Mouse (Mus musculus) cerebellum, adult 9-11 months (tissue): ENCODE measurements at regions not wholly inside any gene's neighbourhood (a gene's known extent, or its start where the extent isn't known, plus 50 kb on each side); places are given as distances from the start of the nearest gene placed in this dataset.

Source experiments
- DNase-seq: peaks from one replicate; pipeline ENCODE4 v3.0.0; 2022

DNA sequence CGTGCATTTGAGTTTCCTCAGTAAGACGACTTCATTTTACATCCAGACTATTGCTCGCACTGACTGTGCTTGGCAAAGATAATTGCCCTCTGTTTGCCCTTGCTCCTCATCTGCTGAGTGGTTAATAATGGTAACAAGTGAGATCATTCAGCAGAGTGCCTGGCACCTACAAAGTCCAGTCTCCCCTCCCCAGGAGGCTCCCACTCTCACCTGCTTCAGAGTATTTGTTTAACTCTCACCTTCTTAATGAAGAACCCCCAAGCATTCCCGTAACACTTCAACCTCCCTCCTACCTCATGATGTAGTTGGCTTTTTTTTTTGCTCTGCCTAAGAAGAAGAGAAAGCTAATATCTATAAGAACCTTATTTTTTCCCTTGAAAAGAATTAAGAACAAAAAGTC lies 288.6 kb upstream of the Sel1l start:
- no peak for DNase-seq

DNA sequence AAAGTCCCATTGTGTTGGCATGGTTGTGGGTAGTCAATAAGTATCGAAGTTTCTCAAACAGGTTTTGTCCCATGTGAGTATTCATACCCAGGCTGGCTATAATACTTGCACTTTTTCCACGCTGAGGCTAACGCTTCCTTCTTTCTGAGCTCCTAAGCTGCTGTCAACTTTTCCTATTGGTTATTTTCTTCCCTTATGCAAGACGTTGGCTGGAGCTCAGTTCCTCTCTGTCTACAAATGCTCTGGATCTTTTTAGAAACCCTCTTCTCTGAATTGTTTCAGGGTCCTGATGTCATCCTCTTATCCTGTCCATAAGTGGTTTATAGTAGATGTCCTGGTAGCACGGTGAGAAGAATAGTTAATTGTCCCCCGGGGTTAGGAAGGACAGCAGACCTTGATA lies 278.7 kb upstream of the Sel1l start:
- no peak for DNase-seq

DNA sequence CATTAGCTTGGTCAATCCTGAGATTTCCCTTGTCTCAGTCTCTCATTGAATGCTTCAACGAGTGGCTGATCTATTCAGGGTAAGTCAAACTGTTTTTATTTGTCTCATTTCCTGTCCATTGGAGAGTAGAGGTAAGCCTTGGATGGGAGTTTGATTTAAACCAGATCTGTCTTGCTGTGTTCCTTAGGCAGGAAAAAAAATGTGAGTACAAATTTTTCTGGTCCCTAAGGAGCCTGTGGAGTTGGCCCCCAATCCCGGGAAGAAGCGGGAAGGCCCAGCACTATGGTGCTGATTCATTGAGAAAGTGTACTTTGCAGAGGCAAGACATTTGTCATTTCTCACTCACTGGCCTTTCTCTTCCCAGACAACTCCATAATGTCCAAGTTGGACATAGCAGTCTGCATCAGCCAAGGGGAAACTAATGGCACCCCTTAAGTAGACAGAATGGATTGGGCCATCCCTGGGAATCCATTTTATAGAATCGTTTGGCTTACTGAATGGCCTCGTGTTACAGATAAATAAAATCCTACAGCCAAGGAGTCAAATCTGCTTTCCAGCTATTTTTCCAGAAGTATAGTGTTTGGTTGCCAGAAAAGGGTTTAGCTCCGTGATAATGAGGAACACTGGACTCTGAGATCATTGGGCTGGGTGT lies 271.3 kb upstream of the Sel1l start:
- DNase-seq = no peak

DNA sequence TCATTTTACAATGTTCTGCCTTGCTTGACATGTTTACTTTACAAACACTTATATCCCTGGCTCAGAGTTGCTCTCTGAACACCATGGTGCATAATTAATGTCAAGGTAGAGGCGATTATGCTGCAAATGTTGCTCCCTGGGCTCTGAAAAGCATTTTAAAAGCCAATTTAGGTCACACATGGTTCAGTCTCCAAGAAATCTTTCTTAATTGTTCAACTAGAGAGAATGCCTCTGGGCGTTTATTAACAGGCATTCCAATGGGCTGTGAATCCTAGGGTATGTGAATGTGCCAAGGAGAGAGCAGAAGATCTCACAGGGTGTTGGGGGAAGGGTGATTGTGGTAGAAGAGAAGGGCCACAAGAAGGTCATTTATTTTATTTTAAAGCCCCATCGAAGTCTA lies 260.7 kb upstream of the Sel1l start:
- DNase-seq = peak; percentile 2

DNA sequence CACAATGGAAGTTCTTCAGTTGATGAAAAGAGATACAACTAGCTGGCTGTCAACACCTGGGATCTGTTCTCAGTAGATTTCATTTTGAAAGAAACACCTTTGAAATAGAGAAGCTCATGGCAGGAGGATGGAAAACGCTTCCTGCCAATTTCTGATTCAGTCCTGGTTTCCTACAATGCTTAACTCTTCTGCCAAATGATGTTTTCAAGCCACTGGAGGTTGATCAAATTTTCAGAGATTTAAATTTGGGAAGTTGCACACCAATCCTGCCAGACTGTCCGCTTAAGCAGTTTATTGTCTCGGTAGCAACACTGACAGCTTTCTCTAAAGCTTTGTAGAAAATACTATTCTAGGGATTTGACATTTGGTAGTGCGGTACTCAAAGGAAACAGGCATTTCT lies 251.1 kb upstream of the Sel1l start:
- no peak for DNase-seq

DNA sequence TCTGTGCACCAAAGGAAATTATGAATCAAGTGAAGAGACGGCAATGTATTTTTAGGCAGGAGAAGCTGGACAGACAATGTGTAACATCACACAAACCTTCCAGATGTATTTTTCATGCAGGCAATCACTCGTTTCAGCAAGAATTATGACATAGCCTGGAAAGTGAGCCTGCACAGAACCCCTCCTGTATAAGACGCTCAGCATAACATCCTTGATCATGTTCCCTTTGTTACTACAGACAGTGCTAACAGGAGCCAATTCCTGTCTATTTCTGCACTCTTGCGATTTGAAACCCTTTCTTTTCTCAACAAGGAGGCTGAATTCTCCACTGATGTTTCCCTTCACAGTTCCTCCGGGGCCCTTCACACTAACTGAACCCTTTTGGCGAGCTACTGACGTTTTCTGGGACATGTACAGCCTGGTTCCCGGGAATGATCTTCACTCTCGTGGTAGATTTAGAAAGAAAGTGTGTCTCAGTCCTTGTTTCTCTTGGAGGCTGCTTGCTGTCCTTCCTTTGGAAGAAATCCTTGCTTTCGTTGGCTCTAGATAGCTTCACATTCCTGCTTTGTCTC lies 243.9 kb upstream of the Sel1l start:
- no peak for DNase-seq

DNA sequence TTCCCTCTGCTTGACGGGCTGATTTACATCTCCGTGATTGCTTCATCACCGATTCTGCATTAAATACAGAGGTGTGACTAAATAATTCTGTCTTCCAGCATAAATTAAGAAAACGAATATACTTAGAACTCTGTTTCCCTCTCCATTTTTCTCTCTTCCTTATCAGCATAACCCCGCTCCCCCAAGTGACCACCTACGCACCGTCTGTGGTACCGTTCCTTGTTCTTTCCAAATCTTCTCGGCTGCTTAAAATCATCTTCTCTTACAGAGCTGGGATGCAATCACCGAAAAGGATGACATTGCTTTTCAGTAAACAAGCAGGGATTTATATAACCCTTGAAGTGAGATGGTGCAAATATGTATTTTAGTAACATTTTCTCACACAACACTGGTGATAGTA lies 224.3 kb upstream of the Sel1l start:
- DNase-seq = no peak

DNA sequence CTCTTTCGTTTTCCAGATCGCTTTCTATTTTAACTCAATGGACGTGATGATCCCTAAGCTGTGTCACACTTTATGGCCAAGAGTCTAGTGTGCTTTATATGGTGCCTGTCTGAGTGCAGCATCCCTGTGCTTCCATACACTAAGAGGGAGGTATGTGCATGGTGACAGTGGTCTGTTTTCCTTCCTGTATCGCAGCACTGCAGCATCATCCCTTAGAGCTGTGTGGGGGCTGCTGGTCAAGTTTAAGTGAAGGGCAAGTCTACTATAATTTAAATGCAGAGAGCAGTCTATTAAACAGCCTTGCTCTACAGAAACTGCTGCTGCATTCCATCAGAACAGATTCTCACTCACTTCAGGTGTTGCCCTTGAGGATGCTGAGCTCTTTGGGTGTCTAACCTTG lies 213.8 kb upstream of the Sel1l start:
- DNase-seq = no peak

DNA sequence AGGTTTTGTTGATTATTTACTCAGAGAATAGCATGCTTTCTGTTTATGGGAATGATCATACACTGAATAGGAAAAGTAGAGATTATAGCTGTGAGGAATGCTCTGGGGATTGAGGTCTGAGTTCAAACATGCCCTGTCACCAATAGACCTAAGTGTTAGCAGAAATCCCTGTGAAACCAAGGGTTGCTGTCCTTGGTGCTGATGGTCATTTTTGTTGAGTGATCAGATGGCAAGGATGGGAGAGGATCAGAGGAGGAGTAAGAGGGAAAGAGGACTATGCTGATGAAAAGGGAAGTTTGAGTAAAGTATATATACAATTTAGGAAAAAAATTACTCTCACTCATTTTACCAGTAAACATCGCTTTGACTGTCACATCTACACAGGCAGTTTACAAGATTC lies 191.5 kb upstream of the Sel1l start:
- no peak for DNase-seq

DNA sequence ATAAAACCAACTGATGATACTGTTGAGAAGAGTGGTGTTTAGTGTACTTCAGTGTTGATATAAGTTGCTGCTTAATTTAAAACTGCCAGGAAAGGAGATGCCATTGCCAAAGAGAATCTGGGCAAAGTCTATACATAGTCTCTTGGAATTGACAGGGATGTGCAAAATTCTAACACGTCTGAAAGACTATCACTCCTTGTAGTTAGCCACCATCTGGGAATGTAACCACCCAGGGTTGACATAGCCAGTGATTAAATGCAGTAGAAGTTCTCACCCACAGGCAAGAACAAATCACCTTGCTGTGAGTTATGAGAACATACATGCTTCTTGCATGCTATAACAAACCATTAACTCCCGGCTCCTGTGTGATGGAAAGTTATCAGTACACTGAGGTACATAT lies 180.2 kb upstream of the Sel1l start:
- DNase-seq = no peak

DNA sequence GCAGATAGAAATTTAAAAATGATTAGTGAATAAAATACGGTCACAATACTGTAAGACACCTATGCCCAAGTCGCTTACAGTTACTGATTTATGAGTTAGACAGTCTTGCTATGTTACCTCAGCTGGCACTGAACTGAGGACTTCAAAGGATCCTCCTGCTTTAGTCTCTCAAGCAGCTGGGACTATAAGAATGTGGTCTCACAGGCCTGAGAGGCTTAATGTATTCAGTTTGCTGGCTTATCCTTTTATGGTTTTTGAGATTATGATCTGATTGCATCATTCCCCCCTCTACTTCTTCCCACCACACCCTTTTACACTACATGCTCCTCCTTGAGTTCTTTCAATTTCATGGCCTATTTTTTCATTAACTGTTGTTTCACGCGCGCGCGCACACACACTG lies 179.4 kb upstream of the Sel1l start:
- DNase-seq = no peak

DNA sequence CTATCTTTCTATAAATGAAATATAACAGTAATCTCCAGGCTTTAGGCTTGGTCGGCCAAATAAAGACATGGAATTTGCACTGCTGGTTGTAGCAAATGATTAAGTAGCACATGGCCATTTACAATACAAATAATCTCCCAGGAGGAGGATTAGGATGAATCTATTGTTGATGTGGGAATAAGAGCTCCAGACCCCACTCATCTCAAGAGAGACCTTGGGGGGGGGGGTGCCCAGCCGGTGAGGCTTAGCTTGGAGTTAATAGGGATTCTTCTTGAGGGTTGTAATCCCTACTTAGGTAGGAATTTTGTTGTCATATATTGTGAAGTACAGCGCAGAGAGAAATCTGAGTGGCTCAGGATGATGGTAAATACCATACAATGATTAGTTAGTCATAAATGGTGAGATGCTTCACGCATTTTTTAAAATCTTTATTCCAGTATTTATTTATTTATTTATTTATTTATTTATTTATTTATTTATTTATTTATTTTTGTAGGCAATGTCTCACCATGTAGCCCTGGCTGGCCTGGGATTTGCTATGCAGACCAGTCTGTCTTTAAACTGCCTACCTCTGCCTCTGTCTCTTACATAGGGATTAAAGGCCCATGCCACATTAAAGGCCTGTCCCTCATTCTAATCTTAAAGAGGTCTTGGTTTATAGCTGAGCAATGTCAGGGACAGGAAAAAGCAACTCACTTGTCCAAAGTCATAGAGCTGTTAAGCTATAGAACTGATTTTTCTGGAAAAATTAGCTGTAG lies 175.7 kb upstream of the Sel1l start:
- DNase-seq = no peak

DNA sequence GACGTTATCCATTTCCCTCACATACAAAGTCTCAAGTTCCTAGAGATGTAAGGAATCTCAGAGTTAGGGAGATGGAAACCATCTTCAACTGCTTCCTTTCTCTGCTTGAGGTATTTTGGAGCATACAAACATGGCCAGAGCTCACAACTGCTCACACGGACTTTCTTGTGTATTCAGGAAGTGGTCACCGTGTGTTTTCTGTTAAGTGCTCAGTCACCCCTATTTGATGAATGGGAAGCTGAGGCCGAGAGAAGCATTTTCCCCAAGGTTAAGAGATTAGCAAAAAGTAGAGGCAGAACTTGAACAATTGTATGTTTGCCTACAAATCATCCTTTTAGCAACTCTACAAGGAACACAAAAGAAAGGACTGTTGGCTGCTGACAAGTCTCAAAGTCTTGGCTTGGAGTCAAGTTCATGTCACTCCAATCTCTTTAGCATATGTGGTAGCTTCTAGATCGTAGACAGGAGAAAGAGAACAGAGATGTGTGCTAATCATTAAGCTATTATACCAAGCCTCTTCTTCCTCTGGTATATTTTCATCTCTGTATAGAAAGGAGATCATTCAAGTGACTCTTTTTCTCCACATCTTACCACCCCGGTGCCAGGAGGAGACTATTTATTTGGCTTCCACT lies 170.8 kb upstream of the Sel1l start:
- DNase-seq = no peak

DNA sequence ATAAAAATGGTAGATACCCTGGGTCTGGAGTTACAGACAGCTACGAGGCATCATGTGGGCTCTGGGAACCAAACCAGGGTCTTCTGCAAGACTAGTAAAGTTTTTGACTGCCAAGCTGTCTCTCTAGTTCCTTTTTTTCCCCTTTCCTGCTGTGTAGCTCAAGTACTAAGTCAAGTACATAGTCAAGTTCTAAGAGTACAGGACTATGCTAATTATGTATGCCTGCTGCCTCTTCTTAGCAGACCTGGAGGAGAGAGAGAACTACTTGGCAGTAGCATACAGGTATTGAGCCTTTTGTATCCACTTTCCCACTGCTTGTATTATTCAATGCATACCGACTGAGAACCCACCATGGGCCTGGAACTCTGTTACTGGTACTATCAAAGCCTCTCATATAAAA lies 166.4 kb upstream of the Sel1l start:
- no peak for DNase-seq

DNA sequence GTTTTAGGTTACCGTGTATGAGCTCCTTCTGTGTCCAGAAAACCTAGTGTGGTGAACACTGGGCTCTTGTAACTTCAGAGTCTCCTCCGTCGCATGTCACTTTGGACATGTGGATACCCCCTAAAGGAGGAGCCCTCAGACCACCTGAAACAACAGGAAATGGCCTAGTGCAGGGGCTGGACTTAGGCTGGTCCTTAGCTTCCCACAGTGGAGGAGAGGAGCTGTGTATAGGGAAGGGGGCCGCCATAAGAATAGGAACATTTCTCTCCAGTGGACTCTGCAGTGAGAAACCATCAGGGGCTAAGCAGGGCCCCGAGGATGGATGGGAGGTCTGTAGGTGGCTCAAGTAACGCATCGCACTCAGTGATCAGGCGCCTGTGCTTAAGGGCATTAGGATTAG lies 165.0 kb upstream of the Sel1l start:
- DNase-seq = no peak

DNA sequence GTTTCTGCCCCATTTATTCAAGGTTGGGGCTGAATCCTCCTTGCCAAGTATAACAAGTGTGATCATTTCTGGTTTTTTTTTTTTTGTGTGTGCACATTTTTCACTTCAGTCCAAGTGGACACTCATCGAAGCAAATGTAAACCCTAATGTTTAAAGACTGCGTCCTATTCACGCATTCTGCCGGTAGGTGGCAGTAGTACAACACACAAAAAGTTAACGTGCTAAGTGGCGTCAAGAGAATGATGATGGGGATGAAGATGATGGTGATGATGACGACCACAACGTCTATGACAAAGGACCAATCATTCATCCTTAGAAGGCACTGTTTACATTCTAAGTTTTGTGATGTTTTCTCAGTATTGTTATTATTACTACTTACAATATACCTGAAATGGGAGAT lies 164.3 kb upstream of the Sel1l start:
- DNase-seq = peak; percentile 8

DNA sequence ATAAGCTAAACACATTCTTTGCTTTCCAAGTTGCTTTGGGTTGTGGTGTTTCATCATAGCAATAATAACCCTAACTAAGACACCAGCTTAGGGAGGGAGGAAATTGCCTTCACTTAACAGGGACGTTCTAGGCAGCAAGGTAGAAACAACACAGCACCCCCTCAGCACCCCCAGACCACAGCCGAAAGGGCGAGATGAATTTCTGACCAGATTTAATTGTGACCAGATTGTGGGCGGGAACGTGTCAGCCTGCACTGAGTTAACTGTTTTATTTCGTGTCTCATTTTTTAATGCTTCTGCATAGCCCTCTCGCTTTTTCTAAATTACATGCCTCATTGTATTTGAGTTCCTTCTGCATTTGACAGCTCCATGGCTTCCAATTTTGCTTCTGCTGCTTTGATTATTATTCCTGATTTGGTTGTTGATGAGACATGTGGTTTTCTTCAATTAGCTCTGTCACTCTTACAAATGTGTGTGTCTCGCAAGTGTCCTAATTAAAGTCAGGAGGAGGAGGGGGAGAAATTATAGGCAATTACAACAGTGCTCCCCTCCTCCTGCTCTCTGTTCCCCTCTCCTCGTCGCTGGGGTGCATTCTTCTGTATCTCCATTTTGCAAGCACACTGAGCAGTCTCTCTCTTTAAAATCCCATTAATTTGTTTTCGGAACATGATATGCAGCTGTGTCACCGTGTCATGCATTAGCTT lies 155.6 kb upstream of the Sel1l start:
- no peak for DNase-seq

DNA sequence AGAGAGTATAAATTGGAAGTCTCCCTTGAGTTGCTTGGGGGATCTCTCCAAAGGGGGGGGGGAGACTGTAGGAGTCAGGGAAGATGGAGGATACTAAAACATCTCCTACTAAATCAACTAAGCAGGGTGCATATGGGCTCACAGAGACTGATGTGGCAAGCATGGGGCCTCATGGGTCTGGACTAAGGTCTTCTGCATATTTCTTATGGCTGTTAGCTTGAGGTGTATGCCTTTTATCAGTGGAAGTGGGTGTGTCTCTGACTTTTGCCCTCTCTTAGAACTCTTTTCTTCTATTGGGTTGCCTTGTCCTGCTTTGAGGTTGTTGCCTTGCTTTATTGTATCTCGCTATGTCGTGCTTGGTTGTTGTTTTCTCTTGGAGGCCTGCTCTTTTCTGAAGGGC lies 150.1 kb upstream of the Sel1l start:
- no peak for DNase-seq

DNA sequence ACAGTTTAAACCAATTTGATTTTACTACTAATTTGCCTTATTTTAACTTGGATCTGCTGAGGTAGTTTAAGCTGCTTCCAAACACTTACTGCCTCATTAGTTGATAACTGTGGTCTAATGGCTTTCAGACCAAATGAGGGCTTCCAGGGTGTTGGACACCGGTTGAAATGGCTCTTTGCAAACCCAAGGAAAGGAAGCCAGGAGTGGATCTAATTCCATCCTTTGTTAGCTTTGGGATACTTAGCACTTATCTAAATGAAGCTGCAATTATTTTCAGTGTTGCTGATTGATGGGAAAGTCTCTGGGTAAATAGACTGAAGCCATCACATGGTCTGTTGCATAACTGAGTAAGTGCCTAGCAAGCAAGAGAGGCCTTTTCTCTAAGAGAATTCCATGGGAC lies 148.4 kb upstream of the Sel1l start:
- no peak for DNase-seq

DNA sequence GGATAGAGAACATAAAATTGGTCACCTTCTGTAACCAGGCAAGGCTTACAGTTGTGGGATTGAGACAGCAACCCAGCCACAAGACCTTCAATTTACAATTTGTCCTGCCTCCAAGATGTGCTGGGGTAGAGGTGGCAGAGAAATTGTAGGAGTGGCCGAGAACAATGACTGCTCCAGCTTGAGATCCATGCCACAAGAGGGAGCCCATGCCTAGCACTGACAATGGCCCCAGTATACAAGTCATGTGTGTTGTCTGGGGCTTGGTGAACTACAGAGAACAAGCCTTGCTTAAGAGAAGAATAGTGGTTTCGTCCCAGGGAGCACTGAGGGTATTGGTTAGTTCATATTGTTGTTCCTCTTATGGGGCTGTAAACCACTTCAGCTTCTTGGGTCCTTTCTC lies 146.6 kb upstream of the Sel1l start:
- no peak for DNase-seq

DNA sequence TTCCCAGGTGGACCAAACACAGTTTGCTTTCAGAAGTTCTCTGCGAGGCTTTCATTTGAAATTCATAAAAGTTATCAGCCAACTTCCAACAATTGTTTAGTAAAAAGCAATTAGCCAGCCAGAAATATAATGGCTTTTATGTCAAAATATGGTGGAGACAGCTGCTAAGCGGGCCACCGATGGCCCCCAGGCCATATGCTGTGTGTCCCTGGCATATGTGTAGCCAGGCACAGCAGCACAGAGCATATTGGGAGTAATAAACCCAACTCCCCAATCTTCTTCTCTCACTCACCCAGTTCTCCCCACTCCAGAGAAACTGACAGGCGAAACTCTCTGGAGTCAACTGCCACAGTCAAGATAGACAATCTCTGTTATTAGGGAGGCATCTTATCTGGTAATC lies 137.5 kb upstream of the Sel1l start:
- DNase-seq = no peak

DNA sequence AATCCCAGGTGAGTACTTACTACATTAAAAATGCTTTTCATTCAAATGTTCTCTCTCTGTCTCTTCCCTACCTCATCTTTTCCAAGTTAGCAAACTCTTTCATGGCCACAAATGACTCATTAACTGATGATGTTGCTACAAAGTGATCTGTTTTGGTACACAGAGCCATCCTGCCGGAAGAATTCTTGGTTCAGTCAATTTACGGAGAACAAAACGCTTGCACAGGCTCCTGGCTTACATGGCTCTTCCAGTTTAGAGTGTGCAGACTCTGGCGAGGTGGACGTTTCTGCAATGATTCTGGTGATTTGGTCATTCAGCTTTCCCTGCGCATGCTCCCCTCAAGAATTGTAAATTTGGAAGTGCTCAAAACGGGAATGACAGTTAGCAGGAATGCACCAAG lies 131.4 kb upstream of the Sel1l start:
- DNase-seq = no peak

DNA sequence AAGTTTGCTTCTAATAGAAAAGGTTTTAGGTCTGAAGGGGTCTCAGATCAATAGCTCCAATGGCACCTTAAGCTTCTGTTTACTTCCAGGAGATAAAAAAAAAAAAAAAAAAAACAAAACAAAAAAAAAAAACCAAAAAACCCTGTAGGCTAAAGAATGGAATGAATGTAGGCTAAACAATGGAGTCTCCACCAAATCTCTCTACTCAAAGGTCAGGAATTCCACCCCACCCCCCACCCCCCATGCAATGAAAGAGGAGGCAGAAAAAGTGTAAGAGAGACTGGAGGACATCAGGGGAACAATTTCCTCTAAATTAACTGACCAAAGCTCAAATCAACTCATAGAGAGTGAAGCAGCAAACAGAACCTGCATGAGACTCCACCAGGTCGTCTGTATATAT lies 122.1 kb upstream of the Sel1l start:
- no peak for DNase-seq

DNA sequence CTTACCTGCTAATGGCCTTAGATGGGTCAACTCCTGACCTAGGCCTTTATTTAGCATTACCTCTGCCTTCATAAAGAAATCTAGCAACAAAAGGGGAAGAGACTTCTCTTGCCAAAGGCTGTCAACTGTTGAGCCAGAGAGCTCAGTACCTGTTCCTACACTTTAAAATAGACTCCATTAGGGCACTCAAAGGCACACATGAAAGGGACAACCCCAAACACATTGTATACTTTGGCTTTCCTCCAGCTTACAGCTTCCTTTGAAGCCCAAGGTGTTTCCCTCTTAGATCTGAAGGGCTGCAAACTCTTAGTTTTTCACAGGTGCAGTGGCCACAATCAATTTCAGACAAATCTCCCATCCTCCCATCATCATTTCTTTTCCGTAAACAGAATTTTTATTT lies 117.0 kb upstream of the Sel1l start:
- DNase-seq = no peak
